Comparison of ENCODE assay signal across 8 mouse cellular contexts in the genomic region with DNA sequence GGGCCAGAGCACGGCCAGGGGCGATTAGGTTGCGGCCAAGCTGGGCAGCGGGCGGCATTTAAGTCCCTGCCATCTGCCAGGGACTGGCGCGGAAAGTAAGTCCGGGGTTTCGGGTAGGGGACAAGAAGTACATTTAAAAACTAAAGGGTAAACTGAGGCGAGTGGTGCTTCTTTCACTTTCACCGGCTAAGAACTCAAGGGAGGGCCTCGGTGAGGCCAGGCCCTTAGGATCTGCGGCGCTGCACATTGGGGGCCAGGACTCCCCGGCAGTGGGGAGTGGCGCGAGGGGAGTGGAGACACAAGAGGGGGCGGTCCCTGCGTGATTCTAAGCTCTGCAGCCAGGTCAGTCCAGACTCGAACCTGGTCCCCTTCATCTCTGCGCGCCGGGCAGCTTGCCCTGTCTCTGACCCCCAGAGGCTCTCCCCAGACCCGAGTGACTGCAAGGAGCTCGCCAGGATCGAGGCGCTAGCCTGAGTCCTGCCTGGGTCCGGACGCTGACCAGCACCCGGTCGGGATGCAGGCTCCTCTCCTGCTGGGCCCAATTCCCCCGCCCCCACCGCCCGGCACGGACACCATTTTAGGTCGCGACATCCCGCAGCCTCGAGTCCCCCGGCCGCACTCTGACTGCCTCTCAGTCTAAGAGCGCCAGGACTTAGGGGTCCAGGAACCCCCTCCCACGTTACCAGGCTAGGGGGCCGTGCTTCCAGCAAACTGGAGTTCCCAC. TPM values are rescaled to one million over a fixed set of nuclear protein-coding genes. Genes with fewer than 3 reads are reported as not detected.
DNase-seq lines count a peak whose midpoint lies in the region; ATAC-seq lines count a peak whose summit lies in the region.

No protein-coding gene starts in this region.

- H3K4me2 ChIP-seq in liver, embryonic 16.5 days (ENCODE audit: low read depth, low read length): peak overlapping the region; percentile 91
- H3K4me2 ChIP-seq in neural tube, embryonic 15.5 days: peak overlapping the region; percentile 90

- no peaks in the 10 kb centered on the region for H3K9me3 ChIP-seq in liver, embryonic 16.5 days (replicated peaks; ENCODE audit: control insufficient read depth, low read length)
- no peaks in the 10 kb centered on the region for H3K9me3 ChIP-seq in neural tube, embryonic 15.5 days (replicated peaks)

- DNase-seq in urinary bladder, postnatal 14 days (ENCODE audit: low spot score): peak; percentile 57
- DNase-seq in urinary bladder, adult 2 months (ENCODE audit: low spot score): no peak
- DNase-seq in cerebellum, adult 9-11 months: peak; percentile 86
- DNase-seq in gastrocnemius, postnatal 36 days: peak; percentile 26 to 55
- DNase-seq in kidney, adult 11 months: peak; percentile 55
- DNase-seq in urinary bladder, postnatal 4 days (ENCODE audit: low spot score in 2 of 2): peak; percentile 52 to 67

- intact Hi-C loops in gastrocnemius, postnatal 36 days (cut with DNase I): no loop called here

- peak overlapping the region; percentile 83 for H3K4me3 ChIP-seq in liver, embryonic 16.5 days (ENCODE audit: low read depth, low read length)
- peak overlapping the region; percentile 84 for H3K4me3 ChIP-seq in neural tube, embryonic 15.5 days (replicated peaks)

- peak overlapping the region; percentile 87 for H3K27ac ChIP-seq in liver, embryonic 16.5 days (ENCODE audit: low read length)
- peak overlapping the region; percentile 97 for H3K27ac ChIP-seq in neural tube, embryonic 15.5 days (replicated peaks)

- no peak for ATAC-seq in liver, embryonic 16.5 days (ENCODE audit: low read depth)
- peak; percentile 15 for ATAC-seq in neural tube, embryonic 15.5 days (ENCODE audit: low FRiP score)

- under 1% methylated on average over 44 of the region's 44 CpGs for WGBS in liver, embryonic 16.5 days (ENCODE audit: insufficient replicate concordance)
- WGBS in neural tube, embryonic 15.5 days: under 1% methylated on average over 44 of the region's 44 CpGs

- H3K27me3 ChIP-seq in liver, embryonic 16.5 days (ENCODE audit: control insufficient read depth, insufficient read depth, low read depth, low read length): no peaks in the 10 kb centered on the region
- no peaks in the 10 kb centered on the region for H3K27me3 ChIP-seq in neural tube, embryonic 15.5 days (replicated peaks)

- H3K36me3 ChIP-seq in liver, embryonic 16.5 days (ENCODE audit: control insufficient read depth, insufficient read depth): peaks cover 19% of the 10 kb centered on the region
- H3K36me3 ChIP-seq in neural tube, embryonic 15.5 days: peaks cover 27% of the 10 kb centered on the region

- peak overlapping the region; percentile 85 for H3K9ac ChIP-seq in liver, embryonic 16.5 days (ENCODE audit: low read depth, low read length)
- peak overlapping the region; percentile 80 for H3K9ac ChIP-seq in neural tube, embryonic 15.5 days (replicated peaks)

- peaks cover 22% of the 10 kb centered on the region for H3K4me1 ChIP-seq in liver, embryonic 16.5 days (ENCODE audit: control insufficient read depth, low read depth, low read length)
- H3K4me1 ChIP-seq in neural tube, embryonic 15.5 days: peaks cover 33% of the 10 kb centered on the region

RNA-seq across cellular contexts. Expression of gene Zfp687, which starts 0.7 kb away (rescaled TPM):
- 14.0 and 17.6 TPM in 2 replicates for polyA plus RNA-seq in urinary bladder, adult 2 months (2012; rRNA removed)
- total RNA-seq in gastrocnemius, postnatal 36 days (2021): 10 to 100 TPM in 1 of 2 experiments, 1 to 10 TPM in 1; 9.5 to 11.7 TPM
- 6.2 and 6.8 TPM in 2 replicates for polyA plus RNA-seq in liver, embryonic 16.5 days (2015; fragmentation: Nextera tagmentation; extraction: Ambion mirVana)
- 16.6 and 17.7 TPM in 2 replicates for polyA plus RNA-seq in neural tube, embryonic 15.5 days (2015; fragmentation: Nextera tagmentation; extraction: Ambion mirVana)

RNA-seq across cellular contexts. Expression of gene Psmd4, which starts 27.8 kb away (rescaled TPM):
- 172 and 195 TPM in 2 replicates for polyA plus RNA-seq in urinary bladder, adult 2 months (2012; rRNA removed)
- total RNA-seq in gastrocnemius, postnatal 36 days (2021): 100 to 1,000 TPM; 178 to 188 TPM
- polyA plus RNA-seq in liver, embryonic 16.5 days (2015; fragmentation: Nextera tagmentation; extraction: Ambion mirVana): 146 and 154 TPM in 2 replicates
- polyA plus RNA-seq in neural tube, embryonic 15.5 days (2015; fragmentation: Nextera tagmentation; extraction: Ambion mirVana): 264 and 266 TPM in 2 replicates

RNA-seq across cellular contexts. Expression of gene Pi4kb, which starts 40.1 kb away (rescaled TPM):
- 64.9 and 85.1 TPM in 2 replicates for polyA plus RNA-seq in urinary bladder, adult 2 months (2012; rRNA removed)
- 10 to 100 TPM; 18.6 to 19.6 TPM for total RNA-seq in gastrocnemius, postnatal 36 days (2021)
- polyA plus RNA-seq in liver, embryonic 16.5 days (2015; fragmentation: Nextera tagmentation; extraction: Ambion mirVana): 7.8 and 11.6 TPM in 2 replicates
- polyA plus RNA-seq in neural tube, embryonic 15.5 days (2015; fragmentation: Nextera tagmentation; extraction: Ambion mirVana): 22.5 and 23.8 TPM in 2 replicates
